Mouse (Mus musculus): ENCODE results near the gene D430019H16Rik. TPM values are rescaled to one million over a fixed set of nuclear protein-coding genes. Genes with fewer than 3 reads are reported as not detected.

Gene D430019H16Rik
- polyA plus RNA-seq, 1 experiment from 2014 or later: 0.93 TPM

DNA sequence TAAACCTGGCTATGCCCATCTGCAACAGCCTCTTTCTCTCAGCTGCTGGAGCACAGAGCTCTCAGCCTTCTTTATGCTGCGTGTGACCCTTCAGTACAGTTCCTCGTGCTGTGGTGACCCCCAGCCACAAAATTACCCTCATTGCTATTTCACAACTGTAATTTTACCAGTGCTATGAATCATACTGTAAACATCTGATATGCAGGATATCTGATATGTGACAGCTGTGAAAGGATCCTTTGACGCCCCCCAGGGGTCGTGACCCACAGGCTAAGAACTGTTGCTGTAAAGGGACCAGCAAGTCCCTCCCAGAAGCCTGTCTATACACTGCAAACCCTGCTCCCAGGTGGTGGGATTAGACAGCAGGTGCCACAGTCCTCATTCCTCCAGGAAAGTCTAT lies 45.2 kb downstream of the D430019H16Rik start:
- H3K9me3 ChIP-seq (ENCODE audit: control insufficient read depth, low read length): no peaks in the 10 kb centered on the region
- H3K36me3 ChIP-seq (ENCODE audit: control insufficient read depth, insufficient read depth, low read length): no peaks in the 10 kb centered on the region
- H3K9ac ChIP-seq (ENCODE audit: low read depth, low read length): no peak overlapping the region
- WGBS: 58% methylated on average over 4 of the region's 4 CpGs
- H3K27me3 ChIP-seq (replicated peaks; ENCODE audit: control insufficient read depth, insufficient read depth, low read length): no peaks in the 10 kb centered on the region
- no peak overlapping the region for H3K4me3 ChIP-seq (ENCODE audit: low read depth, low read length)
- H3K27ac ChIP-seq (ENCODE audit: low read depth, low read length): no peak overlapping the region
- no peak for DNase-seq (ENCODE audit: low spot score)
- no peak for ATAC-seq (replicated peaks; ENCODE audit: low FRiP score)
- no peak overlapping the region for H3K4me2 ChIP-seq
- no peaks in the 10 kb centered on the region for H3K4me1 ChIP-seq (replicated peaks; ENCODE audit: control insufficient read depth, insufficient read depth, low read length)

DNA sequence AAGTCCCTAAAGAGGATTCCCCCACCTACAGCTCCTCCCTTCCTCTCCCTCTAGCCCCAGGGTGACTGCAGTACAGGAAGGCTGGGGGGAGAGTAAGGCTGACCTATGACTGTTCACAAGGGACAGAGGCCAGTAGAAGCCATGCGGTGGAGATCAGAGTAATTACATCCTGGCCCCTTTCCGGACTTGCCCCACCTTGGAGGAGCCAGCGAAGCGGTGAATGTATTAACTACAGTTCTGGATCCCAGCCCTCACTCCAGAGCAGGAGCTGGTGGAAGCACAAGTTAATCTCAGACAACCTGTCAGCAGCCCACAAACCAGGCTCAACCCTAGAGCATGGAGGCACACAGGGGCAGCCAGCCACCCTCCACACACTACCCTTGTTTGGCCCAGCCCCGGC lies 47.3 kb downstream of the D430019H16Rik start:
- DNase-seq (ENCODE audit: low spot score): no peak
- Histone ChIP-seq H3K4me2 (no peak overlapping the region), H3K4me1 (replicated peaks; ENCODE audit: control insufficient read depth, insufficient read depth, low read length) (no peaks in the 10 kb centered on the region), H3K9me3 (ENCODE audit: control insufficient read depth, low read length) (no peaks in the 10 kb centered on the region), H3K36me3 (ENCODE audit: control insufficient read depth, insufficient read depth, low read length) (no peaks in the 10 kb centered on the region), H3K27ac (ENCODE audit: low read depth, low read length) (no peak overlapping the region), H3K9ac (ENCODE audit: low read depth, low read length) (no peak overlapping the region), H3K4me3 (ENCODE audit: low read depth, low read length) (no peak overlapping the region), H3K27me3 (replicated peaks; ENCODE audit: control insufficient read depth, insufficient read depth, low read length) (no peaks in the 10 kb centered on the region)
- 68% methylated on average over 5 of the region's 5 CpGs for WGBS
- ATAC-seq (replicated peaks; ENCODE audit: low FRiP score): no peak

DNA sequence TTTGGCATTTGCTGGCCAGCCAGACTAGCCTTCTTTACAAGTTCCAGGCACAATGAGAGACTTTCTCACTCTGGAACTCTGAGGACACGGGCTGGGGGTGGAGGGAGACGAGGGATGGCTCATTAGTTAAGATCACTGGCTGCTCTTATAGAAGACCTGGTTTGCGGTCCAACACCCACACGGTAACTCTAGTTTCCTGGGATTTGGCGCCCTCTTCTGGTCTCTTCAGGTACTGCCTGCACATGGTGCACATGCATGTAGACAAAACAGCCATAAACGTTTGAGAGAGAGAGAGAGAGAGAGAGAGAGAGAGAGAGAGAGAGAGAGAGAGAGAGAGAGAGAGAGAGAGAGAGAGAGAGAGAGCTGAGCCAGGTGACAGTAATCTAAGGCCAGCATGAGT lies 51.1 kb downstream of the D430019H16Rik start:
- Histone ChIP-seq H3K4me2 (no peak overlapping the region), H3K4me3 (ENCODE audit: low read depth, low read length) (no peak overlapping the region), H3K4me1 (replicated peaks; ENCODE audit: control insufficient read depth, insufficient read depth, low read length) (no peaks in the 10 kb centered on the region), H3K27me3 (replicated peaks; ENCODE audit: control insufficient read depth, insufficient read depth, low read length) (no peaks in the 10 kb centered on the region), H3K9me3 (ENCODE audit: control insufficient read depth, low read length) (no peaks in the 10 kb centered on the region), H3K27ac (ENCODE audit: low read depth, low read length) (no peak overlapping the region), H3K36me3 (ENCODE audit: control insufficient read depth, insufficient read depth, low read length) (no peaks in the 10 kb centered on the region), H3K9ac (ENCODE audit: low read depth, low read length) (no peak overlapping the region)
- ATAC-seq (replicated peaks; ENCODE audit: low FRiP score) (no peak), DNase-seq (ENCODE audit: low spot score) (no peak)
- WGBS: 64% methylated on average over 6 of the region's 6 CpGs

DNA sequence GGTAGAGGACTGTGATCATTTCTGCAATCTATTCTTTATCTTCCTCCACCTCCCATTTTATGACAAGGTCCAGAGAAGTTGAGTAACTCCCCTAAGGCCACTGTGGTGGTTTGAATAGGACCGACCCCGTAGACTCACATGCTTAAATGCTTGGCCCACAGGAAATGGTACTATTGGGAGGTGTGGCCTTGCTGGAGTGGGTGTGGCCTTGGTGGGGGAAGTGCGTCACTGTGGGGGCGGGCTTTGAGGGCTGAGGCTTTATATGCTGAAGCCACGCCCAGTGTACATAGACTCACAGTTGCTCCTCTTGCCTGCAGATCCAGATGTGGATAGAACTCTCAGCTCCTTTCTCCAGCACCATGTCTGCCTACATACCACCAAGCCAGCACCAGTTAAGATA lies 57.5 kb downstream of the D430019H16Rik start:
- no peak overlapping the region for H3K27ac ChIP-seq (ENCODE audit: low read depth, low read length)
- no peaks in the 10 kb centered on the region for H3K9me3 ChIP-seq (ENCODE audit: control insufficient read depth, low read length)
- WGBS: 80% methylated on average over 5 of the region's 5 CpGs
- DNase-seq (ENCODE audit: low spot score): no peak
- ATAC-seq (replicated peaks; ENCODE audit: low FRiP score): no peak
- no peak overlapping the region for H3K9ac ChIP-seq (ENCODE audit: low read depth, low read length)
- H3K27me3 ChIP-seq (replicated peaks; ENCODE audit: control insufficient read depth, insufficient read depth, low read length): no peaks in the 10 kb centered on the region
- no peaks in the 10 kb centered on the region for H3K36me3 ChIP-seq (ENCODE audit: control insufficient read depth, insufficient read depth, low read length)
- H3K4me1 ChIP-seq (replicated peaks; ENCODE audit: control insufficient read depth, insufficient read depth, low read length): no peaks in the 10 kb centered on the region
- H3K4me2 ChIP-seq: no peak overlapping the region
- H3K4me3 ChIP-seq (ENCODE audit: low read depth, low read length): no peak overlapping the region

GRCm38 (mm10) chr12:105511671-105512502 lies 58.2 kb downstream of the D430019H16Rik start:
- no peak; the same call in 1 of the 2 replicates for ATAC-seq (replicated peaks; ENCODE audit: low FRiP score)

GRCm38 (mm10) chr12:105514111-105514510 lies 60.5 kb downstream of the D430019H16Rik start:
- H3K27ac ChIP-seq (ENCODE audit: low read depth, low read length): no peak overlapping the region
- no peaks in the 10 kb centered on the region for H3K36me3 ChIP-seq (ENCODE audit: control insufficient read depth, insufficient read depth, low read length)
- H3K4me2 ChIP-seq: no peak overlapping the region
- no peaks in the 10 kb centered on the region for H3K27me3 ChIP-seq (replicated peaks; ENCODE audit: control insufficient read depth, insufficient read depth, low read length)
- DNase-seq (ENCODE audit: low spot score): no peak
- 75% methylated on average over 10 of the region's 10 CpGs for WGBS
- H3K9ac ChIP-seq (ENCODE audit: low read depth, low read length): no peak overlapping the region
- H3K4me3 ChIP-seq (ENCODE audit: low read depth, low read length): no peak overlapping the region
- H3K9me3 ChIP-seq (ENCODE audit: control insufficient read depth, low read length): no peaks in the 10 kb centered on the region
- H3K4me1 ChIP-seq (replicated peaks; ENCODE audit: control insufficient read depth, insufficient read depth, low read length): no peaks in the 10 kb centered on the region
- ATAC-seq (replicated peaks; ENCODE audit: low FRiP score): no peak

More at GRCm38 (mm10) chr12:105511671-105512502, 58.2 kb downstream of the D430019H16Rik start:
- no peak overlapping the region for H3K4me2 ChIP-seq
- no peaks in the 10 kb centered on the region for H3K27me3 ChIP-seq (replicated peaks; ENCODE audit: control insufficient read depth, insufficient read depth, low read length)
- WGBS: 64% methylated on average over 16 of the region's 16 CpGs
- H3K4me3 ChIP-seq (ENCODE audit: low read depth, low read length): no peak overlapping the region
- DNase-seq (ENCODE audit: low spot score): no peak
- no peaks in the 10 kb centered on the region for H3K4me1 ChIP-seq (replicated peaks; ENCODE audit: control insufficient read depth, insufficient read depth, low read length)
- H3K9ac ChIP-seq (ENCODE audit: low read depth, low read length): no peak overlapping the region
- no peaks in the 10 kb centered on the region for H3K36me3 ChIP-seq (ENCODE audit: control insufficient read depth, insufficient read depth, low read length)
- no peaks in the 10 kb centered on the region for H3K9me3 ChIP-seq (ENCODE audit: control insufficient read depth, low read length)
- H3K27ac ChIP-seq (ENCODE audit: low read depth, low read length): no peak overlapping the region

GRCm38 (mm10) chr12:105517026-105517675 lies 63.5 kb downstream of the D430019H16Rik start:
- no peaks in the 10 kb centered on the region for H3K27me3 ChIP-seq (replicated peaks; ENCODE audit: control insufficient read depth, insufficient read depth, low read length)
- ATAC-seq (replicated peaks; ENCODE audit: low FRiP score): no peak
- WGBS: 75% methylated on average over 21 of the region's 21 CpGs

DNA sequence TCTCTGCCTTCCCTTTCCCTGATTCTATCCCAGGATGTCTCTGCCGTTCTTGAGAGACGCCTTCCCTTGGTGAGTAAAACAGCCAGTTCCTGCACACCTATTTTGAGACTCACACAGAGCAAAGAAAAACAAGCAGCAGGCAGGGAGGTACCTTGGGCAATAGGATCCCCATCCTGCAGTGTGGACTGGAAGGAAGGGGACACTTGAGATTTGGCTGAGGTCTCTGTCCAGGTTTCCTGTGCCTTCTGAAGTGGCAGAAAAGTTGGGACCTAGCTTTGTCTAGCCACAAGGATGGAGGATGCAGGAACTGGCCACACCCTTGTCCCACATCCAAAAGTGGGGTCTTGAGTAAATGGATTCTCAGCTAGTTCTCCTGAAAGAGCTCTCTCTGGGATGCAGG lies 66.2 kb downstream of the D430019H16Rik start:
- no peaks in the 10 kb centered on the region for H3K4me1 ChIP-seq (replicated peaks; ENCODE audit: control insufficient read depth, insufficient read depth, low read length)
- H3K9me3 ChIP-seq (ENCODE audit: control insufficient read depth, low read length): no peaks in the 10 kb centered on the region
- no peak overlapping the region for H3K4me2 ChIP-seq
- WGBS: 79% methylated on average over 2 of the region's 2 CpGs
- no peak for ATAC-seq (replicated peaks; ENCODE audit: low FRiP score)
- H3K9ac ChIP-seq (ENCODE audit: low read depth, low read length): no peak overlapping the region
- H3K27me3 ChIP-seq (replicated peaks; ENCODE audit: control insufficient read depth, insufficient read depth, low read length): no peaks in the 10 kb centered on the region
- H3K27ac ChIP-seq (ENCODE audit: low read depth, low read length): no peak overlapping the region
- H3K36me3 ChIP-seq (ENCODE audit: control insufficient read depth, insufficient read depth, low read length): no peaks in the 10 kb centered on the region
- no peak for DNase-seq (ENCODE audit: low spot score)
- H3K4me3 ChIP-seq (ENCODE audit: low read depth, low read length): no peak overlapping the region

More at GRCm38 (mm10) chr12:105517026-105517675, 63.5 kb downstream of the D430019H16Rik start:
- Histone ChIP-seq H3K4me2 (no peak overlapping the region; the same call in 1 of the 2 replicates), H3K9ac (ENCODE audit: low read depth, low read length) (no peak overlapping the region), H3K9me3 (ENCODE audit: control insufficient read depth, low read length) (no peaks in the 10 kb centered on the region), H3K4me1 (replicated peaks; ENCODE audit: control insufficient read depth, insufficient read depth, low read length) (no peaks in the 10 kb centered on the region), H3K4me3 (ENCODE audit: low read depth, low read length) (no peak overlapping the region), H3K27ac (ENCODE audit: low read depth, low read length) (no peak overlapping the region), H3K36me3 (ENCODE audit: control insufficient read depth, insufficient read depth, low read length) (no peaks in the 10 kb centered on the region)
- no peak for DNase-seq (ENCODE audit: low spot score)
